Mouse (Mus musculus) embryonic fibroblast, embryonic 13.5 days (primary cell): ENCODE results near the gene Ndst2. TPM values are rescaled to one million over a fixed set of nuclear protein-coding genes. Genes with fewer than 3 reads are reported as not detected.
"Not testable (repeated sequence)": the region's sequence is repeated elsewhere in the genome, so short reads cannot be mapped to it uniquely, and the experiment has no call there.

Experiments
- H3K27ac ChIP-seq: 2 replicates; pipeline ENCODE4 v1.5.1; 2012; ENCODE audit warnings: low read length, control low read depth, inconsistent platforms; ENCODE audit not compliant: insufficient read depth
- H3K4me1 ChIP-seq: 2 replicates; pipeline ENCODE4 v1.6.1; 2011; ENCODE audit warnings: low read length; ENCODE audit not compliant: control insufficient read depth, insufficient read depth
- H3K4me3 ChIP-seq: 2 replicates; pipeline ENCODE4 v1.5.1; 2011; ENCODE audit warnings: mild to moderate bottlenecking, control low read depth, low read length; ENCODE audit not compliant: insufficient read depth
- CTCF ChIP-seq: IDR thresholded peaks from 2 replicates; pipeline ENCODE4 v1.5.1; 2011; ENCODE audit warnings: mild to moderate bottlenecking, control low read depth, low read length, moderate library complexity, borderline replicate concordance; ENCODE audit not compliant: insufficient read depth
- POLR2A ChIP-seq: IDR thresholded peaks from 2 replicates; pipeline ENCODE4 v1.6.1; 2011; ENCODE audit warnings: low read depth, mild to moderate bottlenecking, control low read depth, low read length, moderate library complexity
- polyA plus RNA-seq: library from polyadenylated mRNA; stranded (reverse); fragments of >200 nt; gene quantifications from 2 replicates; pipeline ENCODE4 v1.2.4, GENCODE M21; 2011; ENCODE audit warnings: low read depth; ENCODE audit not compliant: missing spikeins, insufficient read length

Ndst2 gene
- polyA plus RNA-seq, 1 experiment: 27.3 TPM

GRCm38 (mm10) chr14:20725660-20726339, 8.6 kb downstream of the Ndst2 start:
- Histone ChIP-seq H3K4me1 (no peaks in the 10 kb centered on the region), H3K27ac (no peak overlapping the region), H3K4me3 (no peak overlapping the region)
- no peak for TF ChIP-seq CTCF
- TF ChIP-seq POLR2A: no peak

- no peaks in the 10 kb centered on the region for H3K4me1 ChIP-seq
- no peak overlapping the region for H3K4me3 ChIP-seq
- TF ChIP-seq CTCF (peak; percentile 45; the same call in 1 of the 2 replicates), POLR2A (no peak)
- no peak overlapping the region for H3K27ac ChIP-seq
Measured at GRCm38 (mm10) chr14:20724043-20724442, 10.3 kb downstream of the Ndst2 start.

- Histone ChIP-seq H3K4me1 (no peaks in the 10 kb centered on the region), H3K4me3 (no peak overlapping the region), H3K27ac (no peak overlapping the region)
- no peak for TF ChIP-seq CTCF
- TF ChIP-seq POLR2A: no peak
Measured at GRCm38 (mm10) chr14:20723006-20723405, 11.4 kb downstream of the Ndst2 start.

- H3K4me1 ChIP-seq: no peaks in the 10 kb centered on the region
- no peak overlapping the region for H3K27ac ChIP-seq
- TF ChIP-seq POLR2A: no peak
- TF ChIP-seq CTCF: no peak
- H3K4me3 ChIP-seq: no peak overlapping the region
Measured at GRCm38 (mm10) chr14:20721371-20721770, 13.0 kb downstream of the Ndst2 start.

GRCm38 (mm10) chr14:20719767-20720166, 14.6 kb downstream of the Ndst2 start:
- no peaks in the 10 kb centered on the region for H3K4me1 ChIP-seq
- no peak overlapping the region for H3K27ac ChIP-seq
- TF ChIP-seq CTCF (no peak), POLR2A (no peak)
- no peak overlapping the region for H3K4me3 ChIP-seq

GRCm38 (mm10) chr14:20718443-20718842, 15.9 kb downstream of the Ndst2 start:
- TF ChIP-seq CTCF (no peak), POLR2A (no peak)
- no peak overlapping the region for H3K27ac ChIP-seq
- no peak overlapping the region for H3K4me3 ChIP-seq
- H3K4me1 ChIP-seq: no peaks in the 10 kb centered on the region

GRCm38 (mm10) chr14:20713832-20714231, 20.5 kb downstream of the Ndst2 start:
- no peak for TF ChIP-seq POLR2A
- TF ChIP-seq CTCF: no peak
- H3K4me3 ChIP-seq: no peak overlapping the region
- H3K4me1 ChIP-seq: no peaks in the 10 kb centered on the region
- H3K27ac ChIP-seq: no peak overlapping the region

- TF ChIP-seq POLR2A (0 out of 2 replicates have a peak, but pooled peaks have one; percentile 14), CTCF (no peak)
- Histone ChIP-seq H3K27ac (peak overlapping the region; percentile 54), H3K4me3 (peak overlapping the region; percentile 100), H3K4me1 (no peaks in the 10 kb centered on the region)
Measured at GRCm38 (mm10) chr14:20708239-20708638, 26.1 kb downstream of the Ndst2 start.

GRCm38 (mm10) chr14:20707201-20708190, 26.9 kb downstream of the Ndst2 start, which contains the start of gene Zswim8:
Gene Zswim8 (plus strand): TSS chr14:20707552.
- Histone ChIP-seq H3K4me3 (peak within 1 kb of the TSS; percentile 100), H3K4me1 (no peaks in the 10 kb centered on the region), H3K27ac (peak within 1 kb of the TSS; percentile 67)
- no peak for TF ChIP-seq CTCF
- TF ChIP-seq POLR2A: peak; percentile 65

- H3K4me3 ChIP-seq: peak overlapping the region; percentile 77
- not testable (repeated sequence) for H3K4me1 ChIP-seq, H3K27ac ChIP-seq
Measured at GRCm38 (mm10) chr14:20703461-20703860, 30.9 kb downstream of the Ndst2 start.
